Mouse (Mus musculus): Measurements from ENCODE around the gene Ctcf. TPM values are rescaled to one million over a fixed set of nuclear protein-coding genes. Genes with fewer than 3 reads are reported as not detected.

The Ctcf gene
- polyA plus RNA-seq, 1 experiment from 2014 or later = 134 TPM

DNA sequence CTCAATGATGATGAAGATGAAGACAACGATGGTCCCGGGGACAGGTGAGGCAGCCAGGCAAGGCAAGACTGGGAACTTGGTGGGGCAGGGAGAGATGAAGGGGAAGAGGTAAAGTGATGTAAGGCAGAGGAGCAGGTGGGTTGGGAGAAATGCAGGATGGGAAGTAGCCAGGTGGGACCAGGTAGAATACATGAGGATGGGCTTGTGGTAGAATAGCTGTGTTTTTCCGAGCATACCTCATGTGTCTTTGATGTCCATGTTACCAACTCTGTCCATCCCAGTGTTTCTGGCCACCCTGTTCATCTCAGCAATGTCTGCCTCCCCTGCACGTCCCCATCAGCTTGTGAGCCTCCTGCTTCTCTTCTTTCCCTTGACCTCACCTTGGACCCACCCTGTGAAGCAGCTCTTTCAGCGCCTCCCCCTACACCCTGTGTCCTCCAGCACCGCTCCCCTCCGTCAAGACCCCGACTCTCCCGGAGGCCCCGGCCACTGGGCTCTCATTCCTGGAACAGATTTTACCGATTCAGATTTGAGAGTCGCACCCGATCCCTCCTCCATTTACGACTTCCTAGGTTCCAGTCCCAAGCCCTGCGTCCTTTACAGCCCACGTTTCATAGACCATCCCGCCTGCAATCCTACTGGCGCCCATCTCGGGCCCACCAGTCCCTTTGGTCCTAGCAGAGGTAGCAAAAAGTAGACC, 17.3 kb upstream of the Ctcf start:
- Histone ChIP-seq H3K4me2 (no peak overlapping the region), H3K4me3 (replicated peaks) (no peak overlapping the region), H3K9ac (no peak overlapping the region), H3K27ac (no peak overlapping the region), H3K36me3 (peaks cover 83% of the 10 kb centered on the region), H3K9me3 (replicated peaks) (no peaks in the 10 kb centered on the region), H3K27me3 (no peaks in the 10 kb centered on the region), H3K4me1 (peaks cover 40% of the 10 kb centered on the region)
- 92% methylated on average over 19 of the region's 19 CpGs for WGBS
- ATAC-seq (replicated peaks; ENCODE audit: low FRiP score) = no peak

DNA sequence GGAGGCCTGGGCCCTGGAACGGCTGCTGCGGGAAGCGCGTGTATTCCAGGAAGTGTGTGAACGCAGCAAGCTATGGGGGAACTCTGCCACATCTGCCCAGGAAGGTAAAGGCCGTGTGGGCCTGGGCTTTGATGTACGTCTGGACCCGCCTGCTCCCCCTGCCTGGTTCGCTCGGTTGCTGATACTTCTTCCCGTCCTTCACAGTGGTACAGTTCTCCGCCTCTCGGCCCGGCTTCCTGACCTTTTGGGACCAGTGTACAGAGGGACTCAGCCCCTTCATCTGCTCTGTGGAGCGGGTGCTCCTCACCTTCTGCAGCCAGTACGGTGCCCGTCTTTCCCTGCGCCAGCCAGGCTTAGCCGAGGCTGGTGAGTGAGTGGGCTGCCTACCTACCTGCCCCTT, 16.2 kb upstream of the Ctcf start:
- Histone ChIP-seq H3K4me2 (no peak overlapping the region), H3K27me3 (no peaks in the 10 kb centered on the region), H3K4me3 (replicated peaks) (no peak overlapping the region), H3K27ac (no peak overlapping the region), H3K9me3 (replicated peaks) (no peaks in the 10 kb centered on the region), H3K4me1 (peaks cover 43% of the 10 kb centered on the region), H3K36me3 (peaks cover 80% of the 10 kb centered on the region), H3K9ac (no peak overlapping the region)
- 86% methylated on average over 19 of the region's 19 CpGs for WGBS
- ATAC-seq (replicated peaks; ENCODE audit: low FRiP score) = no peak

DNA sequence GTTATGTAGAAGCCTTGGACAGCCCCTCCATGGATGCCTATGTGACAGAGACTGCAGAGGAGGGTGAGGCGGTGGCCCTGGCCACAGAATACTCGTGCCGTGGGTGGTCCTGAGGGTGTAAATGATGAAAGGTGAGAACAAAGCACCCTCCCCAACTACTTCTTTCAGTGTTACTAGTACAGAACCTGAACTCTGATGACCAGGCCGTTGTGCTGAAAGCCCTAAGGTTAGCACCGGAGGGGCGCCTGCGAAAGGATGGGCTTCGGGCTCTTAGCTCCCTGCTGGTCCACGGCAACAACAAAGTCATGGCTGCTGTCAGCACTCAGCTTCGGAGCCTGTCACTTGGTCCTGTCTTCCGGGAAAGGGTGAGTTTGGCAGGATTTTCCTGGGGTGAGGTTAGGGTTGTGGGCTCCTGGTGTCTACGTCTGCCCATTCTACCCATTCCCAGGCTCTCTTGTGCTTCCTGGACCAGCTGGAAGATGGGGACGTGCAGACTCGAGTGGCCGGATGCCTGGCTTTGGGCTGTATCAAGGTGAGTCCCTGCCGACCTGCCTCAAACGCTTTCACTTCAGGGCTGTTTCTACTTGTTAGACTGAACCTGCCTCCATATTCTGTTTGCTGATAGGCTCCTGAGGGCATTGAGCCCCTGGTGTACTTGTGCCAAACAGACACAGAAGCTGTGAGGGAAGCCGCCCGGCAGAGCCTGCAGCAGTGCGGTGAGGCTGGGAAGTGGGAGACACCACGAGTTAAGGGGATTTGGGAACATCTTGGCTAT, 15.2 kb upstream of the Ctcf start:
- no peak for ATAC-seq (replicated peaks; ENCODE audit: low FRiP score)
- Histone ChIP-seq H3K27me3 (no peaks in the 10 kb centered on the region), H3K27ac (no peak overlapping the region), H3K4me3 (replicated peaks) (no peak overlapping the region), H3K4me2 (no peak overlapping the region), H3K9me3 (replicated peaks) (no peaks in the 10 kb centered on the region), H3K4me1 (peaks cover 47% of the 10 kb centered on the region), H3K9ac (no peak overlapping the region), H3K36me3 (peaks cover 71% of the 10 kb centered on the region)
- WGBS = 88% methylated on average over 21 of the region's 21 CpGs

DNA sequence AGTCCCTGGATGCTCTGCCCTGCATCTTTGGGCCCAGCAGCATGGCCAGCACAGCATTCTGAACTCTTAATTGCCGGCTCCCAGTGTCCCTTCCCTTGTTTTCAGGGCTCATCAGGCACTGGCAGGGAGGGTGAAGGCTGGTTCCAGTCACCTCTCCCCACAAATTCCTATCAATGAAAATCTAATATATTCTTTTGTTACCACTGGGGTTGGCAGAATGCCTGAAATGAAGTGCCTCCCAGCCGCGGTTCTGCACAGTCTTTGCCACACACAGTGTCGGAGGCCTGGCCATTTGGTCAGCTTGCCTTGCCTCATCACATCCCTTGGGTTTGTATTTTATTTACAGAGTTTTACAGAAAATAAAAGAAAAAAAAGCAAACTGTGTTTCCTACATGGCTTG, 14.5 kb upstream of the Ctcf start:
- Histone ChIP-seq H3K9me3 (replicated peaks) (no peaks in the 10 kb centered on the region), H3K27ac (peak overlapping the region; percentile 92), H3K4me2 (no peak overlapping the region; the same call in 1 of the 2 replicates), H3K4me3 (replicated peaks) (no peak overlapping the region; the same call in 1 of the 2 replicates), H3K27me3 (no peaks in the 10 kb centered on the region), H3K9ac (no peak overlapping the region), H3K36me3 (peaks cover 63% of the 10 kb centered on the region), H3K4me1 (peaks cover 47% of the 10 kb centered on the region)
- ATAC-seq (replicated peaks; ENCODE audit: low FRiP score) = no peak
- 63% methylated on average over 4 of the region's 4 CpGs for WGBS

DNA sequence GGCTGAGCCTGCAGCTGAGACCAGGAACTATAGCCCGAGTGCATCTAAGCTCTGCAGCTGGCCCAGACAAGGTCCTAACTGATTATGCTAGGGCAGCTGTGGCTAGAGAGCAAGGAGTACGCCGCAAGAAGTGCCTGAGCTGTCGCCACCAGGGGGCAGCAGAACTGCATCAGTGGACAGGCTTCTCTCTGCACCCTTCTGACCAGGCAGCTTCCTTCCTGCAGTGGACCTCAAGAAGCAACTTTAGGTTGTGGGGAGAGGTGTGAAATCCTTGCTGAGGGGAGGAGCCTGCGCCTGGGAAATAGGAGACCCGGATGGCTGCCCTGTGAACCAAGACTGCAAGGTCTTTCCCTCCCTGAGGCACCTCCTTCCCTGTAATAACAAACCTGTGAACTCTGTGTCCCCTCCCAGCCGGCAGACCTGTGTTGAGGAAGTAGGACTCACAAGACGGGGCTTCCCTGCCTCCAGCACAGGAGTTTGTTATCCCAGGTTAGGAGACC, 13.9 kb upstream of the Ctcf start:
- Histone ChIP-seq H3K27me3 (no peaks in the 10 kb centered on the region), H3K36me3 (peaks cover 57% of the 10 kb centered on the region), H3K4me3 (replicated peaks) (peak overlapping the region; percentile 11), H3K9me3 (replicated peaks) (no peaks in the 10 kb centered on the region), H3K27ac (peak overlapping the region; percentile 92), H3K9ac (0 out of 2 replicates have a peak overlapping the region, but pooled peaks have one; percentile 15), H3K4me1 (peaks cover 47% of the 10 kb centered on the region), H3K4me2 (peak overlapping the region; percentile 48)
- peak; percentile 93 for ATAC-seq (replicated peaks; ENCODE audit: low FRiP score)
- 2% methylated on average over 8 of the region's 8 CpGs for WGBS

DNA sequence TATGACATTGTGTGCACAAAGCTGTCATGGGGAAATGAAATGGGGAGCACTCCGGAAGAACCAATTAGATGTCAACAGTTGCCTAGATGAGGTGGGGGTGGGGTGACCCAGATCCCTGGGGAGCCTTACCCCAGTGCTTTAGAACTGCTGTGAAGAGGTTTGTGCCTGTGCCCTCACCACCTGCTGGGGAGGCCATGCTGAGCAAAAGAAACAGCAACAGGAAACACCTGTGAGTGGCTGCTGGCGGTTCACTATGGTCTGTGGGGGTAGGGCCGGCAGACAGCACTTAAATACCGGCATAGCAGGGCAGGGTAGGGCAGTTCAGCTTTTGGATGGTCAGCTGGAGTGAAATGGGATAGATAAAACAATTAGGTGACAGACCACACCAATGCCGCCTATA, 13.2 kb upstream of the Ctcf start:
- Histone ChIP-seq H3K4me2 (peak overlapping the region; percentile 48), H3K27ac (peak overlapping the region; percentile 92), H3K9ac (0 out of 2 replicates have a peak overlapping the region, but pooled peaks have one; percentile 15), H3K27me3 (no peaks in the 10 kb centered on the region), H3K36me3 (peaks cover 51% of the 10 kb centered on the region), H3K4me1 (peaks cover 47% of the 10 kb centered on the region), H3K9me3 (replicated peaks) (no peaks in the 10 kb centered on the region), H3K4me3 (replicated peaks) (peak overlapping the region; percentile 11; the same call in 1 of the 2 replicates)
- WGBS = 14% methylated on average over 5 of the region's 5 CpGs
- peak; percentile 20; the same call in 1 of the 2 replicates for ATAC-seq (replicated peaks; ENCODE audit: low FRiP score)

DNA sequence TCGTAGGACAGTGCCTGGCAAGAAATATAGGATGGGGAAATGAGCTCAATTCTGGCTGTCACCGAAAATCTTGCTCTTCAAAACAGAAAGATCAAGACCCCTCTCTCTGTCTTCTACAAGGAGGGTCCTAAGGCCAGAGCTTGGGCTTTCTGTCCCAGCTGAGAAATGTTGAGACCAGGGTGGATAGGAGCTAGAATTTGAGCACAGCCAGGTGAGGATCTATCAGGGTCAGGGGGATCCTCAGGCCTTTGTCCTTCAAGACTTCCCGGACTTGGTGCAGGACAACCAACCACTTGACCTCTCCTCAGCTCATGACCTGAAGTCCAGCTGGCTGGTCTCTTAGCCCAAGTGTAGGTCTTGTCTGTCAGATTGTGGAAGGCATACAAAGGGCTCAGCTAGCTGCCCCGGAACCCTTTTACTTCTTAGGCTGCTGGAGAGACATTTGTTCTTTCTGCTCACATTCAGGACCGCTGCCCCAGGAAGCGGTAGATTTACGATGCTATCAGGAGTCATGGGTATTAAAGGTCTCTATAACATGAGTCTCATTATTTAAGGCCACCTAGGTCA, 12.6 kb upstream of the Ctcf start:
- 23% methylated on average over 7 of the region's 7 CpGs for WGBS
- no peak for ATAC-seq (replicated peaks; ENCODE audit: low FRiP score)
- no peaks in the 10 kb centered on the region for H3K9me3 ChIP-seq (replicated peaks)
- H3K9ac ChIP-seq = 0 out of 2 replicates have a peak overlapping the region, but pooled peaks have one; percentile 15
- peak overlapping the region; percentile 48 for H3K4me2 ChIP-seq
- H3K27ac ChIP-seq = peak overlapping the region; percentile 92
- H3K27me3 ChIP-seq = no peaks in the 10 kb centered on the region
- H3K4me3 ChIP-seq (replicated peaks) = peak overlapping the region; percentile 11; the same call in 1 of the 2 replicates
- H3K36me3 ChIP-seq = peaks cover 44% of the 10 kb centered on the region
- peaks cover 47% of the 10 kb centered on the region for H3K4me1 ChIP-seq

DNA sequence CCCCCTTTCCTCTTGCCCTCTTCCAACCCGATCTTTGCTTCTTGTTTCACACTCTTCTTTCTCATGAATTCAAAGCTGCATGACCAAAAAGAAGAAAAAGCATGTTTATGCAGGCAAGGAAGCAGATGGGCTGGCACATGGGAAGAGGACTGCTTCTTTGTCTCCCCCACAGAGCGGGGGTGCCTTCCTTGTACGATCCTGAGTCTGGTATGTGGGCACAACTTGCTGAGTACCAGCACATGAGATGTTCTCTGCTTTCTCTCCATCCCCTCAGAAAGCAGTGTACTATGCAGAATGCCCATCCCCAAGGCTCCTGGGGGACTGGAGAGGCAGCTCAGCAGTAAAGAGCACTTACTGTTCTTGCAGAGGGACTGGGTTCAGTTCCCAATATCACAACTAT, 12.0 kb upstream of the Ctcf start:
- H3K27ac ChIP-seq = peak overlapping the region; percentile 92
- no peak overlapping the region for H3K9ac ChIP-seq
- ATAC-seq (replicated peaks; ENCODE audit: low FRiP score) = no peak
- no peaks in the 10 kb centered on the region for H3K9me3 ChIP-seq (replicated peaks)
- peaks cover 38% of the 10 kb centered on the region for H3K36me3 ChIP-seq
- no peaks in the 10 kb centered on the region for H3K27me3 ChIP-seq
- no peak overlapping the region for H3K4me3 ChIP-seq (replicated peaks)
- peaks cover 47% of the 10 kb centered on the region for H3K4me1 ChIP-seq
- no peak overlapping the region for H3K4me2 ChIP-seq
- 32% methylated on average over 3 of the region's 3 CpGs for WGBS

DNA sequence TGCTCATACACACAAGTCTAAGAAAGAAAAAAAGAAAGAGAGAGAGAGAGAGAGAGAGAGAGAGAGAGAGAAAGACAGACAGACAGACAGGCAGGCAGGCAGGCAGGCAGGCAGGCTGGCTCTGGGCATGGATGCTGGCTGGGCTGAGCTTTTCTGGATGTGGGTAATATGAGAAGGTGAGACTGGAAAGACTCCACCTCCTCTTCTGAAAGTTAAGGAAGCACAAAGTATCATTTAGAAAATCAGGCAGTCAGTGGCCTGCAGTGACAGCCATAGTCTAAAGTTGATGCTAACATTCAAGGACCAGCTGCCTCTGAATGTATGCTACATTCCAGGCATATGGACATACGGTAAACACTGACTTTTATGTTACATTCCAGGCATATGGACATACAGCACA, 11.5 kb upstream of the Ctcf start:
- H3K4me2 ChIP-seq = no peak overlapping the region
- H3K27me3 ChIP-seq = no peaks in the 10 kb centered on the region
- no peak overlapping the region for H3K4me3 ChIP-seq (replicated peaks)
- no peaks in the 10 kb centered on the region for H3K9me3 ChIP-seq (replicated peaks)
- WGBS = 22% methylated on average over 1 of the region's 1 CpGs
- ATAC-seq (replicated peaks; ENCODE audit: low FRiP score) = no peak
- H3K9ac ChIP-seq = no peak overlapping the region
- H3K4me1 ChIP-seq = peaks cover 47% of the 10 kb centered on the region
- H3K27ac ChIP-seq = peak overlapping the region; percentile 92
- H3K36me3 ChIP-seq = peaks cover 34% of the 10 kb centered on the region

DNA sequence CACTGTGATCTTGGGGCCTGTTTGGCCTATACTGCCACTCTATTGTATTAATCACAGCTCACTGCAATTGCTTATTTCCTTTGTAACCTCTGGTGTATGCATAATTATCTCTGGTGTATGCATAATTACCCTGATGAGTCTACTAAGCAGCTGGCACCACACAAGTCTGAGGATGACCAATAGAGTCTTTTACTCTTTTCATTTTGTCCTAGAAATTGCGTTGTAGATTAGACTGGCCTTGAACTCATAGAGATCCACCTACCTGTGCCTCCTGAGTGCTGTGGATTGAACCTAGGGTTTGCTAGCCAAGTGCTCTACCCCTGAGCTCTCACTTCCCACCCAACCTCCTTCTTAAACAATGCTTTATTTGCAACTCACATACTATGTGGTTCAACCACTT, 10.3 kb upstream of the Ctcf start:
- H3K27me3 ChIP-seq = no peaks in the 10 kb centered on the region
- H3K36me3 ChIP-seq = peaks cover 21% of the 10 kb centered on the region
- H3K9me3 ChIP-seq (replicated peaks) = no peaks in the 10 kb centered on the region
- H3K4me1 ChIP-seq = peaks cover 46% of the 10 kb centered on the region
- H3K9ac ChIP-seq = no peak overlapping the region
- H3K4me3 ChIP-seq (replicated peaks) = no peak overlapping the region
- no peak overlapping the region for H3K27ac ChIP-seq
- no peak overlapping the region for H3K4me2 ChIP-seq
- ATAC-seq (replicated peaks; ENCODE audit: low FRiP score) = no peak
- WGBS = 86% methylated on average over 1 of the region's 1 CpGs

DNA sequence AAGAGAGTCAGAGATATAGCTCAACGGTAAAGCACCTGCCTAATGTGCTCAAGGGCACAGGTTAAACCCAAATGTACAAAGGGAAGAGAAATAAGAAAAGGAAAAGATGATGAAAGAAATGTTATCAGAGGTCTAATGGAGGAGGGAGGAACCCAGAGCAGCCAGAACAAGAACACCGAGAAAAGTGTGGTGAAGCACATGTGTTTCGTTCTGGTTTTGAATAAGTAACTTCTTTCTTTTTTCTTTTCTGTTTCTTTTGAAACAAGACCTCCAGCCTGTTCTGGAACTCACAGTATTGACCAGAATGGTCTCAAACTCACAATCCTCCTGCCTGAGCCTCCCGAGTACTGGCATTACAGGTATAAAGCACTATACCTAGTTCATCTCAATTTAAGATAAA, 7.0 kb upstream of the Ctcf start:
- H3K4me1 ChIP-seq = peaks cover 13% of the 10 kb centered on the region
- peaks cover 2% of the 10 kb centered on the region; the same call in 1 of the 2 replicates for H3K36me3 ChIP-seq
- H3K4me3 ChIP-seq (replicated peaks) = no peak overlapping the region
- H3K4me2 ChIP-seq = no peak overlapping the region
- H3K27ac ChIP-seq = no peak overlapping the region
- no peaks in the 10 kb centered on the region for H3K9me3 ChIP-seq (replicated peaks)
- no peak for ATAC-seq (replicated peaks; ENCODE audit: low FRiP score)
- H3K9ac ChIP-seq = no peak overlapping the region
- WGBS = 91% methylated on average over 4 of the region's 4 CpGs
- no peaks in the 10 kb centered on the region for H3K27me3 ChIP-seq

Measured in kidney, embryonic 15.5 days (tissue).